Mouse (Mus musculus) thymus, adult 18-20 months (tissue): ENCODE measurements around the gene Fam13c.
"Not testable (repeated sequence)": the region's sequence is repeated elsewhere in the genome, so short reads cannot be mapped to it uniquely, and the experiment has no call there.

Experiments used
- DNase-seq, 2 experiments: peaks; one replicate each; pipeline ENCODE4 v3.0.0; 2022; ENCODE audit warnings: mixed read lengths in 2 of 2

Fam13c gene

GRCm38 (mm10) chr10:70439676-70440521 is at the start of gene Fam13c:
Gene Fam13c, plus strand, starts transcription at chr10:70440481.
- no peak for DNase-seq

GRCm38 (mm10) chr10:70395900-70396299 is 44.4 kb upstream of the Fam13c start:
- DNase-seq = no peak

GRCm38 (mm10) chr10:70398224-70398623 is 42.1 kb upstream of the Fam13c start:
- no peak for DNase-seq

DNA sequence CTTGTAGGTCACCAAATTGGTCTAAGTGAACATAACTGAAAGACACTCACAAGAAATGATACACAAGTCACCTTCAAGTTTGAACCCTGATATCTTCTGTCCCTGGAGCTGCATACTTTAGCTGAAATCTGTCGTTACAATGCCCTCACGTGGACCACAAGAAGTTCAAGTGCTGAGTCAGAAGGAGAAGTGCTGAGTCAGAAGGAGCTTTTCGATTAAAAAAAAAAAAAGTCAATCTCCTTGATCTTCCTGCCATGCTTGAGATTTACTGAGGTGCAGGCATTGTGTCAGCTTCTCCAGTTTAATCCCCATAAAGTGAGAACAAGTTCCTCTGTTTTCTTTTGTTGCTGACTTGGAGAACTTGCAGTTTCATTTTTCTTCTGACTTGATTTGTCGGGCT is 38.3 kb upstream of the Fam13c start:
- DNase-seq = no peak

DNA sequence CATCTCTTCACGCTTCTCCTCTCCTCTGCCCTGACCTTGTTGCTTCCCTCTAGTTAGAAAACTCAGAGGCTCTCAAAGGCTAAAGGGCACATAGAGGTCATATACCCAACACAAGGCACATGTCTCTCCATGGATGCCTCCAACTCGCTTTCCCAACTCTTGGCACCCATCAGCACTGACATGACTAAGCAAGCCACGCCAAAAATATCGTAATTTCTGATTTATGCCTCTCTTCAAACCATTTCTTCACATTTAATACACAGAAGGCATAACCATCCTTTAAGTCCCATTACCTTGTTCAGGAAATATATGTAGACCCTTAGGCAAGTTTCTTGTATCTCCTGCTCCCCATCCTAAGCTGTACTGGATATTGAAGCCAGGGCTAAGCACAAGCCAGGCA is 37.6 kb upstream of the Fam13c start:
- no peak for DNase-seq

DNA sequence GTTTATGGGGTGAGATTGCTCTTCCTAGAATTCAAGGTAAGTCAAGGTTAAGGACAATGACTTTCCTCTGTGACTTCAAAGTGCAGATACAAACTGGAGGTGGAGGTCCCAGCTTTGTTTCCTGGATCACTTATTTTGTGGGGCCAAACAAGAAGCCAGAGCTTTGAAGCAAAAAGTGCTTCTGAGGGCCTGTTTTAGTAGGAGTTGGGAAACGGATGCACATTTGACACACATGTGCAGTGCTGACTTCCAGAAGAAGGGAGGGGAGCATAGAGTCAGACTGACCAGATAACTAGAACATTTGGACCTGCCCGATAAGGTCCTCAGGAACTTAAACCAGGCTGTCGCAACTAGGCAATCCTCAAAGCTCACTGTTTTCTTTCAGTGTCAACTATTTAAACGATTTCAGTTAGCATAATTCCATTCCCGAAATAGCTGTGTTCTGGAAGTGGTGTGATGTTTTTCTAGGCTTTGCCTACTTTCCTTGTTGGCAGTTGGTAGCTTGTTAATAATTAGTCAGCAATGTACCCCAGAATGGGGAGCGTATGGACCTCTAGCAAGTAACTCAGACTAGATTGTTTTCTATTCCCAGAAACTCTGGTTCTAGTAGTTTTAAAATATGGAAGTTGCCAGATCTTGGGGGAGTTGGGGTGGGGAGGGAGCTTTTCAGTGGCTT is 22.3 kb upstream of the Fam13c start:
- DNase-seq = no peak

DNA sequence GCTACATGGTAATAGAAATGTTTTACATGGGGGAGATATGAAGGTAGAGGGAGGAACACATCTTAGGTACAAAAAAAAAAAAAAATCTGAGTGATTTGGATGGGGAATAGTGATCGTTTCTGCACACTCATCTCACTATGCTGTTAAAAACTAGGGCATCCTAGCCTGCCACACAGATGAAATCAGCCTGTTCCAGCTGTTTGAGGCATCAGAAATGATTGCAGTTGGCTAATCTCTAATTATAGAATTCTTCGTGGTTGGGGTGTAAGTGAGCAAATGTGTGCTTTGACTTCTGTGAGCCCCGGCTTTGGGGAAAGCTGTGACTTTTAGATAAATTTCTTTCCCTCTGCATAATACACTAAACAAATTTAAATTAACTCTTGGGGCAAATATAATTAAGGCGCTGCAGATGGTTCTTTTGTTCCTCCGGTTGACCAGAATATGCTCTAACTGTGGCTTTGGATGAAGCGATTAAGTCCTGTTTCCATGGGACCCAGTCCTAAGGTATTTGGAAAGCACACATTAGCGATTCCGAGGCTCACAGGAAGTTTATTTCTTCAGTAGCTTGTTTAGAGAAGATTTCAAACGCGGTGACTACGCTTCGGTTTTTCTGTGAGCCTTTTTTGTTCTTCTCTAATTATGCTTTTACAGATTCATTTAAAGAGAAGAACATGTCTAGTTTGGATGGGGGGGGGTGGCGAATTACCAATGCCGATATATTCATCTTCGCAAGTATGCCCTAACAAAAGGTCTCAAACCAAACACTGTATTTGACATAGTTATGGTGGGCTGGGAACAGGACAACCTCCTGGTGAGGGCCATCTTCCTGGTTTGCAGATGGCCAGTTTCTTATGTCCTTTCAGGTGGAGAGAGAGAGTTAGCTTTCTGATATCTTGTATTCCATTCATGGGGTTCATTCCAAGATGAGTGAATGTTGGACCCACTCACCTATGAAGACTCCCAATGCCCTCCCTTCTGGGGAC is 20.7 kb upstream of the Fam13c start:
- no peak for DNase-seq

GRCm38 (mm10) chr10:70426373-70426772 is 13.9 kb upstream of the Fam13c start:
- DNase-seq = no peak

- DNase-seq = no peak
These were observed 12.1 kb upstream of the Fam13c start for GRCm38 (mm10) chr10:70428121-70428662.

GRCm38 (mm10) chr10:70429341-70429740 is 10.9 kb upstream of the Fam13c start:
- DNase-seq = no peak

DNA sequence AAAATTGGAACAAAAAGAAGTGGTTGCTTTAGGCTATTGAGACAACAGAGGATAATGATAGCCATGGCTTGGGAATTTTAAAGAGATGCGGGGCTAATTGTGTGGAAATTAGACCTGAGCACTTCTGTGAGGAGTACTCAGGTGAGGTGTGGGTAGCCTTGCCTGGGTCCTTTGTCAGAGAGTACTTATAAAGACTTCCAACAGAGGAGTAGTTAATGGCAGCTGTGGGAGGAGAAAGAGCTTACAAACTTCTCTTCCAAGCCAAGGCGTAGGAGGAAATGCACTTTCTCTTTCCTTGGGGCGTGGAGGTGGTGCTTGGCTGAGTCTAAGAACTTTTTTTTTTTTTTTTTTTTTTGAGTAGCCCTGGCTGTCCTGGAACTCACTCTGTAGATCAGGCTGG is 6.9 kb upstream of the Fam13c start:
- no peak for DNase-seq

GRCm38 (mm10) chr10:70433736-70434135 is 6.5 kb upstream of the Fam13c start:
- DNase-seq = not testable (repeated sequence)

- DNase-seq = no peak
These were observed 3.6 kb upstream of the Fam13c start for GRCm38 (mm10) chr10:70436656-70437055.

- no peak for DNase-seq
These were observed 3.0 kb upstream of the Fam13c start for GRCm38 (mm10) chr10:70437289-70437688.

DNA sequence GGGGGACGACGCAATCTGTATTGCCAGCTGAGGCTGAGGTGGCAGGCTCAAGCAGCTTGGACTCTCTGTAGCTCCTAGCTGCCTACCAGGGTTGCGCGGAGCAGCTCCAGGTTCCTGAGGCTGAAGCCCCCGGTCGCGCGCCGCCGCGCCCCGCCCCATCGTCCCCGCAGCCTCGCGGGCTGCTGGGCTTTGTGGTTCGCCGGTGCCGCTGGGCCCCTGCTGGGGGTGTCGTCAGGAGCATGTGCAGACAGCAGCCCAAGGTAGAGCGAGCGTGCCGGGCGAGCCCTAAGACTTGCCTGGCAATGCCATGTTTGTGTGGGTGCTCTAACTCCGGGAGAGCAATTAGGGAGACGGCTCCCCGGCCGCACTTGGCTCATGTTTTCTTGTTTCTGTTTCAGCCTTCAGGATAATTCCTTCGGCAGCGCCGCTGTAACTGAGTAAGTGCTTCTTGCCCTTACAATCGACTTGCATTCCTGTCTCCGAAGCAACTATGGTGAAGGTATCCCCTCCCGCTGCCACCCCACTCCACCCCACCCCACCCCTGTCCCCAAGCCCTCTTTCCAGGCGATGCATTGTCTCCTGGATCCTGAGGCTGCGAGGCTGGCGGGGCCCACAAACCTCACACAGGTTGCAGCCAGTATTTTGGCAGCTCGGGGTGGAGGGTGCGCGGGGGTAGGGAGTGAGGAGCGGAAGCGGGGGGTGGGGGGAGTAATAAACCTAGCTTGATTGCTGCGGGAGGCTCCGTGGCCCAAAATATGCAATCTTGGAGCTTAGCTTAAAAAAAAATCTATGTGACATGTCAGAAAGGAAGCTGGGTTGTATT is 569 bp downstream of the Fam13c start:
- DNase-seq = no peak

GRCm38 (mm10) chr10:70442156-70442555 is 1.9 kb downstream of the Fam13c start:
- DNase-seq = no peak

GRCm38 (mm10) chr10:70442623-70443022 is 2.3 kb downstream of the Fam13c start:
- DNase-seq = no peak

GRCm38 (mm10) chr10:70447787-70448186 is 7.5 kb downstream of the Fam13c start:
- no peak for DNase-seq

GRCm38 (mm10) chr10:70449206-70449605 is 8.9 kb downstream of the Fam13c start:
- DNase-seq = no peak

DNA sequence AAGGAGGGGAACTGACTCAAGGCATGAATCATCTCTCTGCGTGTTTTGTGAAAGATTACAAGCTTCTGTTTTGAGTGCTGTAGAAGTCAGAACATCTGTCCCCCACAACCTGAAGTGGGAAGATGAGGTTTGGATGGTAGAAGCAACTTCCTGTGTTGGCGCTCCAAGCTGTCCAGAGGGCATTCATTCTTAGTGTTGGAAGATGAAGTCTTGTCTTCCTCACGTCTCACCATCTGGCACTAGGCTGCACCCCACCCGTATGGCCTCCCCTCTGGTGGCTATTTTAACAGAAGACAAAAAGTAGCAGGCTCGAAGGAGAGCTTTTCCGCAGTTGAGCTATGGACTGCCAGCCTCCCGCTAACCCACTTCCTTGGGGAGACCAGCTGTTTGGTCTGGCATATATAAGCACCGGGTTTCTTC is 15.6 kb downstream of the Fam13c start:
- no peak for DNase-seq

DNA sequence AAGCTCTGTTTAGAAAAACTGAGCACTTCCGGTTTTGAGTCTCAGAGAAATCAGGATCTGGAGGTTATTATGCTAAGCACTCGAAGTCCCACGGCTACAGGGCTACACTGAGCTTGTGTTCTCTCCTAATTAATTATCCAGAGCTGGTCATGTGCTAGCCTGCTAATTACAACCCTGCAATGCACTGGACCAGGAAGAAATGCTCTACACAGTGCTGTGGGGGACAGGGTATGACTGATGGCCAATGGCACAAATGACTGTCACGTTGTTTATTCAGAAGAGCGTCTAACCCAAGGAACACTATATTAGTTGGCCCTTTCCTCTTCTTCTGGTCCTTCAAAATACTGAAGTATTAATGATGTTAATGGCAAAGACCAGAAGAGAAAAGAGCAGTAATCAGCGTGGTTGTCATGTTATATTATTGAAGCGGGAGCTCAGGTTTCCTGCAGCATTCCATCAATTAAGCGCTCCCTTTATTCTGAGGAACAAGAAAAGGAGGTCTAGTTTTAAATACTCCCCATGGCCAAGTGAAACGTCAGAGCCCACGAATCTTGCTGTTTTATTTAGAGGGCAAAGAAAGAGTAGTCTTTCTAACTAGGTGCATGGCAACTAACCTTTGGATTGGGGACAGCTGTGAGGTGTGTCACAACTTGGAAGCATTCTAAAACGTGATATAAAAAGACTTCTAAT is 18.4 kb downstream of the Fam13c start:
- DNase-seq = no peak
